Mouse (Mus musculus): Measurements from ENCODE around the gene Tfcp2l1.

DNA sequence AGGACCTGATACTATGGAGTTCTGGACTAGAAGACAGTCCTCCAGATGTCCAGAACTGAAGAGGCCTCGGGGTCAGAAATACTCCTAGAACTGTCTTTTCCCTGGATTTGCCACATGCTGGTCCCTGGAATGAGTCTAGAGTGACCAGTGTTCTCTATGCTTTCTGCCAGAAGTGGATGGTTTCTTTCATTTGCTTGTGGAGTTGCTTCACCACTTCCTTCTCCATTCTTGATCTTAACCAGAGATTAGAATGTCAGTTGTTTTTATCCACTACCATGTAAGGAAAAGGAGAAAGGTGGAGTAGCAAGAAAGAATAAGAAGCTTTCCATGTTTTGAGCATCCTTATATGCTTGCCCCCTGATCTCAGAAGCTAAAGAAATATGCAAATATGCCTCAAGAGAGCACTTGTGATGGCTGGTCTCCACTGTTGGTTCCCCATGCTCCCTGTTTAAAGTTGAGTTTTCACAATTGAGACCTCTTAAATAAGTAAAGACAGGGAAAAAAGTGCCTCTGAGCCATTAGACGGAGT lies 47.5 kb upstream of the Tfcp2l1 start:
- TF ChIP-seq CTCF (IDR thresholded peaks at IDR 0.05; ENCODE audit: low read depth, low read length) (no peak), POLR2A (IDR thresholded peaks at IDR 0.05; ENCODE audit: borderline replicate concordance, low read depth, low read length) (no peak)
